Mouse (Mus musculus): ENCODE results near the gene Nup98.

GRCm38 (mm10) chr7:102099760-102100661 lies 110.0 kb downstream of the Nup98 start:
- TF ChIP-seq UBTF (IDR thresholded peaks at IDR 0.05; ENCODE audit: low read depth, low read length) (no peak), CTCF (conservative IDR thresholded peaks at IDR 0.05 in 1 of 2, IDR thresholded peaks at IDR 0.05 in 1 of 2; ENCODE audit: low read depth in 2 of 2, low read length in 2 of 2) (no peak), TCF12 (IDR thresholded peaks at IDR 0.05; ENCODE audit: low read depth, low read length) (no peak), SIN3A (IDR thresholded peaks at IDR 0.05; ENCODE audit: low read length) (no peak), GABPA (IDR thresholded peaks at IDR 0.05; ENCODE audit: insufficient replicate concordance, low read depth, low read length) (no peak), NELFE (IDR thresholded peaks at IDR 0.05; ENCODE audit: low read depth, low read length) (no peak), POLR2AphosphoS2 (IDR thresholded peaks at IDR 0.05; ENCODE audit: low read depth, low read length) (no peak), POLR2A (IDR thresholded peaks at IDR 0.05; ENCODE audit: low read depth, low read length) (no peak)

All from CH12.LX (cell line).